Mouse (Mus musculus) midbrain, embryonic 16.5 days (tissue): ENCODE measurements at regions not wholly inside any gene's neighbourhood (a gene's known extent, or its start where the extent isn't known, plus 50 kb on each side); places are given as distances from the start of the nearest gene placed in this dataset.
A peak's percentile ranks its signal among the peaks of the same experiment; 100 is the strongest.

ENCODE experiments used
- ATAC-seq: fragments of 200-750 bp; cut with Nextera tagmentation; 2 replicates; pipeline ENCODE4 v1.8.0; 2017; ENCODE audit warnings: moderate TSS enrichment
- H3K27ac ChIP-seq: fragments of 300-500 bp; sonication (generic); 2 replicates; pipeline ENCODE4 v1.5.1; 2014; ENCODE audit warnings: mild to moderate bottlenecking, low read length, mixed read lengths
- H3K27me3 ChIP-seq: fragments of 300-500 bp; sonication (generic); 2 replicates; pipeline ENCODE4 v1.6.1; 2014; ENCODE audit warnings: low read depth, low read length, mixed read lengths; ENCODE audit not compliant: control insufficient read depth, insufficient read depth
- H3K36me3 ChIP-seq: fragments of 300-500 bp; sonication (generic); 2 replicates; pipeline ENCODE4 v1.6.1; 2014; ENCODE audit warnings: mild to moderate bottlenecking, low read length, moderate library complexity, mixed read lengths; ENCODE audit not compliant: control insufficient read depth, insufficient read depth
- H3K4me1 ChIP-seq: fragments of 300-500 bp; sonication (generic); 2 replicates; pipeline ENCODE4 v1.6.1; 2014; ENCODE audit warnings: mild to moderate bottlenecking, low read length, mixed read lengths; ENCODE audit not compliant: control insufficient read depth, insufficient read depth
- H3K4me2 ChIP-seq: fragments of 300-500 bp; sonication (generic); 2 replicates; pipeline ENCODE4 v1.6.1; 2014; ENCODE audit warnings: mild to moderate bottlenecking, low read length, mixed read lengths
- H3K4me3 ChIP-seq: fragments of 300-500 bp; sonication (generic); 2 replicates; pipeline ENCODE4 v1.5.1; 2014; ENCODE audit warnings: low read depth, mild to moderate bottlenecking, low read length, moderate library complexity, mixed read lengths
- H3K9ac ChIP-seq: fragments of 300-500 bp; sonication (generic); 2 replicates; pipeline ENCODE4 v1.6.1; 2014; ENCODE audit warnings: low read depth, low read length, mixed read lengths
- H3K9me3 ChIP-seq: fragments of 300-500 bp; sonication (generic); replicated peaks from 2 replicates; pipeline ENCODE4 v1.6.1; 2014; ENCODE audit warnings: mild to moderate bottlenecking, low read length, mixed read lengths; ENCODE audit not compliant: control insufficient read depth, poor library complexity, severe bottlenecking
- WGBS: fragments of 180-500 bp; shearing (Covaris S2); extraction: QIAGEN DNeasy Blood & Tissue Kit; methylation state at CpG from one replicate; pipeline ENCODE4 v1.1.7; 2014; 5-methylcytosine and 5-hydroxymethylcytosine counted together

DNA sequence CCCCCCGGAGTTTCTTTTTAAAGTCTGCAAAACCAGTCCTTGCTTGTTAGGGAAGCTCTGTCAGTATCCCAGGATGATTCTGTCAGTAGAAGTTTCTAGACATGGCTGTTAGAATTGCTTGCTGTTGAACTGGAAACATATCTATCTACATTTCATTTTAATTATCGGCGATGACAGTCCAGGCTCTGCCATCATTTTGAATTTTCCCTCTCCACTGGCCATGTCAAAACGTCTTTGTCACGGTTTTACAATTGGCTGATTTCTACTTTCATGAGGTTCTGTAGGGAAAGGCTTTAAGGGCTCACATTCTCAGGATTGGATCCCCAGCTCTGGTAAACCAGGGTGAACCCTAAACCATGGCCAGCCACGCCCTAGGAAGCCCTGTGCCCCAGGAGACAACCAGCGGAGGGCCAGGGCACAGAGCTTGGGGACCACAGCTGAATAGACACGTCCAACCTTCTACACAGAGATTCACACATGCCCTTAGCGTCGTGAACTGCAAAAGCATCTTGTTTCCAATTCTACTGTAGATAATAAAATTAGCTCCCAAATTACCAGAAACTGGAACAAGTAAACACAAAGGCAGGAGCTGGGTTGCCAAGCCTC is 177.8 kb downstream of the Efcab1 start:
- Histone ChIP-seq H3K9me3 (no peaks in the 10 kb centered on the region), H3K4me2 (peak overlapping the region; percentile 95), H3K36me3 (no peaks in the 10 kb centered on the region), H3K27me3 (peaks cover 2% of the 10 kb centered on the region; the same call in 1 of the 2 replicates), H3K27ac (no peak overlapping the region), H3K4me3 (peak overlapping the region; percentile 65), H3K4me1 (peaks cover 7% of the 10 kb centered on the region; the same call in 1 of the 2 replicates), H3K9ac (peak overlapping the region; percentile 73)
- peak; percentile 59 for ATAC-seq
- 13% methylated on average over 10 of the region's 10 CpGs for WGBS

DNA sequence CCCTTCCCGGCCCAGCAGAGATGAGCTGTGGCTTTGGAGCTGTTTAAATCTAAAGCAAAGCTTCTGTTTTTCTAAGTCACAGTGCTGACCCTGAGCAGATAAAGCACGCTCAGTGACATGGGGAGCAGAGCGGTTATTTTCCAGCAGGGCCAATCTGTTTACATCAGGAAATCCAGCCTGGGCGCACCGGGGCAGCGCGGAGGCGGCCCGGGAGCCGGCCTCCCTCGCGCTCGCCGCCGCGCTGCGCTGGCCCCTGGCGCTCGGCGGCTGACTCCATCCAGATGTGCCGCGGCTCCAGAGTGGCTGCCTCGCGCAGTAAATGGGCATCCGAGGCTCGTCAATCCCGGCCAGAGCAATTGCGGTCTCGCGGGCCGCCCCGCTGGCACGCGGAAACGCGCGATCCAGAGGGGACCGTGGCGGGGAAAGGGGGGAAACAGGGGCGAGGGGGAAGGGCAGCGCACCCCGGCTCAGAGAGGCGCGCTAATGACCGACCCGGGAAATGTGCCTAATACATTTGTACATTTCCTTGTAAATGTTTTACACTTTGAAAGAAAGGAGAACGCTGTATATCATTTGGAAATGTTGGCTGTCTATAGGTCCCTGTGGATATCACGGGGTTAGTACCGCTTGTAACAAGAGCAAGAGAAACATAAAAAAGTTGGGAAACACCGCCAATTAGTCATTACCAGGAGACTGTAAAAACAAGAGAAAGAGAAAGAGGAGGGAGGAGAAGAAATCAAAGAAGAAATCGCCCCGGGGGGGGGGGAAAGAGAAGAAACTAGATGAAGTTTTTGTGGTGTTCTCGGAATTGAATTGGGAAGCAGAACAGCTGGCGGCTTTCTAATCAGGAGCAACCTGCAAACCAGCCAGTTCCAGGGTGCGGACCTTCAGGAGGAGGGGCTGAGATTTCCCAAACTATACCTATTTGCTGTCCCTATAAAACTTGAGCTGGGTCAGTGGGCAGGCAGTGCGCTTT is 178.6 kb downstream of the Efcab1 start:
- WGBS, result under 1% methylated on average over 56 of the region's 56 CpGs
- H3K4me3 ChIP-seq, result peak overlapping the region; percentile 65

DNA sequence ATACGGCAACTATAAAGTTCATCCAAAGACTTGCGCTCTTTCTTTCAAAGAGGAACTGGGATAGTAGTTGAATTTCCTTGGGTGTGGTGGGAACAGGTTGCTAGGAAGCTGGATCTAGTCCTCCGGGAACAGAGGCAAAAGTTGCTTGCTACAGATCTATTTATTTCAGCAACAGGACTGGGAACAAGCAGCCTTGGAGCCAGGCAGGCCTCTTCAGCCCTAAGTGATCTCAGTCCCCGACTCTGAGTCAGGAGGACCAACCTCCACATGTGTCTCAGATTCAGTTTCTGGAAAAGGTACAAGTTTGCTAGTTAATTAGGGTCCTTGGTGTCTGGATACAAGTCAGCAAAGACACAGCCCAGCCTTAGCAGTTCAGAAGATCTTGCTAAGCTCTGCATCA is 180.2 kb downstream of the Efcab1 start:
- Histone ChIP-seq H3K9ac (no peak overlapping the region), H3K4me1 (peaks cover 7% of the 10 kb centered on the region; the same call in 1 of the 2 replicates), H3K27ac (no peak overlapping the region), H3K4me2 (no peak overlapping the region), H3K36me3 (no peaks in the 10 kb centered on the region), H3K4me3 (no peak overlapping the region), H3K27me3 (peaks cover 2% of the 10 kb centered on the region; the same call in 1 of the 2 replicates), H3K9me3 (no peaks in the 10 kb centered on the region)
- 88% methylated on average over 4 of the region's 4 CpGs for WGBS
- ATAC-seq, result no peak

More for the DNA sequence above, 178.6 kb downstream of the Efcab1 start:
- no peaks in the 10 kb centered on the region for H3K9me3 ChIP-seq
- H3K27me3 ChIP-seq, result peaks cover 2% of the 10 kb centered on the region; the same call in 1 of the 2 replicates
- no peaks in the 10 kb centered on the region for H3K36me3 ChIP-seq
- H3K27ac ChIP-seq, result no peak overlapping the region
- H3K9ac ChIP-seq, result peak overlapping the region; percentile 73
- peaks cover 7% of the 10 kb centered on the region; the same call in 1 of the 2 replicates for H3K4me1 ChIP-seq
- H3K4me2 ChIP-seq, result peak overlapping the region; percentile 95
- peak; percentile 96 for ATAC-seq

DNA sequence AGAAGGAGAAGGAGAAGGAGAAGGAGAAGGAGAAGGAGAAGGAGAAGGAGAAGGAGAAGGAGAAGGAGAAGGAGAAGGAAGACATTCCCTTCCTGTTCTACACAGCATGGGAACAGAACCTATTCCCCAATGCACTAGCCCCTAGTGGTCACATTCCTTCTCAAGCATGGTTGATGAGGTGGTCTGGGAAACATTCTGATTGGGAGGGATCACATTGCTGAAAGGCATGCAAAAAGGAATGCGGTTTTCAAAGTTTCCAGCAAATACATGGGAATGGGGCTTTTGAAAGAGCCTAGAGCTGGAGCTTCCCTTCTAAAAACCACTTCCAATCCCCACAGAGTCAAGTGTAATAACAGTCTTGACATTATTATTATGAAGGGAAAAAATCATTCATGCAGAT is 197.5 kb downstream of the Efcab1 start:
- H3K4me3 ChIP-seq, result no peak overlapping the region
- ATAC-seq, result no peak
- H3K27me3 ChIP-seq, result no peaks in the 10 kb centered on the region
- WGBS, result 53% methylated on average over 1 of the region's 1 CpGs
- no peak overlapping the region for H3K4me2 ChIP-seq
- H3K9ac ChIP-seq, result no peak overlapping the region
- H3K4me1 ChIP-seq, result no peaks in the 10 kb centered on the region
- H3K9me3 ChIP-seq, result no peaks in the 10 kb centered on the region
- no peaks in the 10 kb centered on the region for H3K36me3 ChIP-seq
- H3K27ac ChIP-seq, result no peak overlapping the region

DNA sequence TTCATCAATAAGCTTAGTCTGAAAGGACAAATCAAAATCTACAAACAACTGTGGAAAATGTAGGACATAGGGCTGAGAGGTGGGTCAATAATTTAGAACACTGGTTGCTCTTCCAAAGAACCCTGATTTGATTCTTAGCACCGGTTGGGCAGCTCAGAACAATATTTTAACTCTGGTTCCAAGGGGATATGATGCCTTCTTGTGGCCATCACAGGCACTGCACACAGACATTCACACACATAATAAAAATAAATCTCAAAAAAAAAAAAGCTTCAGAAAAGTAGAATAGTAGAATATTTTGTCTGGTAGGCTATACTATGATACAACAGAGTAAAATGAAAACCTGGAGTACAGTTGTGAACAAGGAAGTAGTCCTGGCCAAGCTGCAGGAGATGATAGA is 200.8 kb downstream of the Efcab1 start:
- Histone ChIP-seq H3K4me2 (no peak overlapping the region), H3K4me1 (no peaks in the 10 kb centered on the region), H3K4me3 (no peak overlapping the region), H3K9ac (no peak overlapping the region), H3K9me3 (no peaks in the 10 kb centered on the region), H3K36me3 (no peaks in the 10 kb centered on the region), H3K27me3 (no peaks in the 10 kb centered on the region), H3K27ac (no peak overlapping the region)
- 92% methylated on average over 1 of the region's 1 CpGs for WGBS
- no peak for ATAC-seq

DNA sequence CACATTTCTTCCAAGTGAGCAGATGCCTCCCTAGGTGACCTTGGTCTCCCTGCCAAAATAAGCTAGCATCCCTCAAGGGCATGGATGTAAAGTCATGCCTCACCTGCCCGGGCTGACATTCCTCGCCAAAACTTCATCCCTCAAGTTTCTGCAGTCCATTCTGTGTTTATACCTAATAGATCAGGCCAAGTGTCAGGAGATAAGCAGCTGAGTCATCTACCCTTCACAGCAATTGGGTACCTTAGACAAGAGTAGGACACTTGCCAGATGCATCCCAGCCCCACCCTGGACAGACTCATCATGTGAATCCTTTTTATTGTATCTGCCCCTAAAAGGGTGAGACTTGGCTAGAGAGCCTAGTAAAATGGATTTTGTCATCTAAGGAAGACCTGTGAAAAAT is 204.1 kb upstream of the Gm21897 start:
- Histone ChIP-seq H3K9me3 (no peaks in the 10 kb centered on the region), H3K27me3 (no peaks in the 10 kb centered on the region), H3K4me2 (no peak overlapping the region), H3K4me3 (no peak overlapping the region), H3K4me1 (no peaks in the 10 kb centered on the region), H3K9ac (no peak overlapping the region), H3K27ac (no peak overlapping the region), H3K36me3 (no peaks in the 10 kb centered on the region)
- ATAC-seq, result no peak
- 81% methylated on average over 2 of the region's 2 CpGs for WGBS

DNA sequence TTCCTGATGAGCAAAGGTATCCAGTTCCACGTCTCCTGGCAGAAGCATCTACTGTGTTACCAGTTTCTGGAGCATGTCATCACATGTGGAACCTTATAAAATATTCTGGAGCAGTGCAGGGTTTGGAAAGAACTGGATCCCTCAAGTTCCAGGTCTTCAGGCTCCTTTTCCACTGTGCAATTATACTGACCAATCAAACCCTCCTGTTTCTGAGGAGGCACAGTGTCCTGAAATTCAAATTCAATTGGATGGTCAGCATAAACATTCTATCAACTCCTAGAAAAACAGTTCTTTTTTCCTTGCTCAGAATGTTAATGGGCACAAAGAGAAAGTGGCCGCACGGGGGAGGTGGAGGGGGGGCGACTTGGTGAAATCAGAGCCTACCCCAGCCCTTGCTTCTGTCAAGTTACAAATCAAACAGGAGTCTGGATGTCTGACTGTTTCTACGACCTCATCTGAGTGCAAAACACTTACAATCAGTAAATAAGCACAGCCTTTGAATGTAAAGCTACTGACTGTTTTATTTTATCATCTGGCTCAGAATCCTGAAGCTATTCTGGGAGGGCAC is 203.2 kb upstream of the Gm21897 start:
- Histone ChIP-seq H3K4me3 (no peak overlapping the region), H3K27ac (no peak overlapping the region), H3K9ac (no peak overlapping the region), H3K27me3 (no peaks in the 10 kb centered on the region), H3K4me2 (no peak overlapping the region), H3K36me3 (no peaks in the 10 kb centered on the region), H3K4me1 (no peaks in the 10 kb centered on the region), H3K9me3 (no peaks in the 10 kb centered on the region)
- 55% methylated on average over 5 of the region's 5 CpGs for WGBS
- no peak for ATAC-seq

DNA sequence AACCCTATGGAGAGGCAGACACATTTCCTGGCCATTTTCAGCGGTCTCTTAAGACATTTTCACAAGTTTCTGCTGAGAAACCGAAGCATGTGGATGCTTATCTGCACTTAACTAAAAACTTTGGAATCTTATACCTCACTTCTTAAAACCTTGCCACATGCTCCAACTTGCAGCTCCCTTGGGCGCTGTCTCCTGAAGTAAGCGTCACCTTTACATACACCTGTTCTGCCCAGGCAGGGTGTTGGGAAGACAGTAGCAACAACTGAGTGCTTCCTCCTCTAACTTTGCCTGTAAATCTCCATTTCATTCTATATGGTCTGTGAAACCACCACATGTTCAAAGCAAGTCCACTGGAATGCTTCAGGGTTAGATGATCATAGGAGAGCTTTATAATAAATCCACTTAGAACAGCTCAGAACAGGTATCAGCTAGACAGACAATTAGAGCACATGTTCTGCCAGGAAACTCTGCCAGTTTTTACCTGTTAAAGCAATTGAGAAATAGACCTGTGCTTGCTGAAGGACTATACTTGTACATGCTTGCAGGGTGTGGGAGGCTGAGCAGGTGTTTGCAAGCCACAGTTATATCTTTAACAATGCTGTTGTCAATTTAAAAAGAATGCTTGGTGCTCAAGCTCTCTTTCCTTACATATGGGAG is 202.6 kb upstream of the Gm21897 start:
- no peaks in the 10 kb centered on the region for H3K4me1 ChIP-seq
- 86% methylated on average over 4 of the region's 4 CpGs for WGBS
- no peaks in the 10 kb centered on the region for H3K27me3 ChIP-seq
- H3K27ac ChIP-seq, result no peak overlapping the region
- H3K36me3 ChIP-seq, result no peaks in the 10 kb centered on the region
- no peak overlapping the region for H3K4me2 ChIP-seq
- H3K4me3 ChIP-seq, result no peak overlapping the region
- H3K9ac ChIP-seq, result no peak overlapping the region
- no peak for ATAC-seq
- no peaks in the 10 kb centered on the region for H3K9me3 ChIP-seq
